Mouse (Mus musculus) testis, adult 2 months (tissue): ENCODE measurements at regions not wholly inside any gene's neighbourhood (a gene's known extent, or its start where the extent isn't known, plus 50 kb on each side); places are given as distances from the start of the nearest gene placed in this dataset.

Experiments used
- CTCF ChIP-seq: fragments of 200-500 bp; IDR thresholded peaks from 2 replicates; pipeline ENCODE4 v1.5.1; 2012; ENCODE audit warnings: low read depth, mild to moderate bottlenecking, inconsistent platforms, low read length, moderate library complexity; ENCODE audit not compliant: control insufficient read depth, insufficient read depth, insufficient replicate concordance
- POLR2A ChIP-seq: fragments of 200-500 bp; IDR thresholded peaks from 2 replicates; pipeline ENCODE4 v1.6.1; 2012; ENCODE audit warnings: low read depth, mild to moderate bottlenecking, inconsistent platforms, low read length, moderate library complexity; ENCODE audit not compliant: control insufficient read depth

GRCm38 (mm10) chr9:79216432-79216831 lies 502.2 kb downstream of the Col12a1 start:
- TF ChIP-seq CTCF: no peak
- no peak for TF ChIP-seq POLR2A
